Mouse (Mus musculus): ENCODE measurements around the gene Gm49336.

Gene Gm49336

GRCm38 (mm10) chr14:60238551-60238950, 12.8 kb downstream of the Gm49336 start:
- no peak for DNase-seq (ENCODE audit: low spot score)

GRCm38 (mm10) chr14:60219886-60220285, 31.4 kb downstream of the Gm49336 start:
- DNase-seq (ENCODE audit: low spot score): no peak

- no peak for DNase-seq (ENCODE audit: low spot score)
Measured at GRCm38 (mm10) chr14:60217616-60218015, 33.7 kb downstream of the Gm49336 start.

GRCm38 (mm10) chr14:60216125-60216524, 35.2 kb downstream of the Gm49336 start:
- DNase-seq (ENCODE audit: low spot score): no peak

GRCm38 (mm10) chr14:60215000-60215399, 36.3 kb downstream of the Gm49336 start:
- DNase-seq (ENCODE audit: low spot score): no peak

GRCm38 (mm10) chr14:60214040-60214439, 37.3 kb downstream of the Gm49336 start:
- DNase-seq (ENCODE audit: low spot score): no peak

GRCm38 (mm10) chr14:60209166-60209565, 42.1 kb downstream of the Gm49336 start:
- DNase-seq (ENCODE audit: low spot score): no peak

GRCm38 (mm10) chr14:60204993-60205392, 46.3 kb downstream of the Gm49336 start:
- no peak for DNase-seq (ENCODE audit: low spot score)

- no peak for DNase-seq (ENCODE audit: low spot score)
Measured at GRCm38 (mm10) chr14:60196884-60197283, 54.4 kb downstream of the Gm49336 start, which contains the start of gene Atp8a2. Gene Atp8a2, minus strand, starts transcription at chr14:60197179.

- no peak for DNase-seq (ENCODE audit: low spot score)
Measured at GRCm38 (mm10) chr14:60195999-60196398, 55.3 kb downstream of the Gm49336 start.

GRCm38 (mm10) chr14:60194606-60195005, 56.7 kb downstream of the Gm49336 start:
- no peak for DNase-seq (ENCODE audit: low spot score)

- no peak for DNase-seq (ENCODE audit: low spot score)
Measured at GRCm38 (mm10) chr14:60189771-60190170, 61.5 kb downstream of the Gm49336 start.

- no peak for DNase-seq (ENCODE audit: low spot score)
Measured at GRCm38 (mm10) chr14:60188201-60188825, 63.0 kb downstream of the Gm49336 start.

- DNase-seq (ENCODE audit: low spot score): no peak
Measured at GRCm38 (mm10) chr14:60181306-60181705, 70.0 kb downstream of the Gm49336 start.

GRCm38 (mm10) chr14:60178571-60178955, 72.7 kb downstream of the Gm49336 start:
- DNase-seq (ENCODE audit: low spot score): no peak

- no peak for DNase-seq (ENCODE audit: low spot score)
Measured at GRCm38 (mm10) chr14:60177614-60178570, 73.4 kb downstream of the Gm49336 start.

GRCm38 (mm10) chr14:60176891-60177613, 74.3 kb downstream of the Gm49336 start:
- DNase-seq (ENCODE audit: low spot score): no peak

GRCm38 (mm10) chr14:60176469-60176890, 74.8 kb downstream of the Gm49336 start:
- DNase-seq (ENCODE audit: low spot score): no peak

- no peak for DNase-seq (ENCODE audit: low spot score)
Measured at GRCm38 (mm10) chr14:60172286-60173055, 78.8 kb downstream of the Gm49336 start.

- DNase-seq (ENCODE audit: low spot score): no peak
Measured at GRCm38 (mm10) chr14:60170845-60171610, 80.3 kb downstream of the Gm49336 start.

- DNase-seq (ENCODE audit: low spot score): no peak
Measured at GRCm38 (mm10) chr14:60163367-60163766, 87.9 kb downstream of the Gm49336 start.

Measured in spleen, adult 12 weeks (tissue).